Mouse (Mus musculus) layer of hippocampus, adult 8-10 months (tissue): ENCODE measurements around the gene Cmtm7. TPM values are rescaled to one million over a fixed set of nuclear protein-coding genes. Genes with fewer than 3 reads are reported as not detected.

Experiments used
- DNase-seq, 2 experiments: peaks; one replicate each; pipeline ENCODE4 v3.0.0; 2022; ENCODE audit warnings: low spot score in 2 of 2
- total RNA-seq, 4 experiments: library from RNA; stranded (reverse); gene quantifications; 2 replicates each; pipeline ENCODE4 v1.2.4; 2022

The Cmtm7 gene
- total RNA-seq, 4 experiments from 2014 or later = 3.4 to 7.4 (median 5.3) TPM

GRCm38 (mm10) chr9:114767030-114767429 lies 14.6 kb downstream of the Cmtm7 start:
- DNase-seq = peak in 1 of 2 experiments; percentile 49

GRCm38 (mm10) chr9:114763341-114763740 lies 18.3 kb downstream of the Cmtm7 start:
- DNase-seq = no peak

- DNase-seq = no peak
Measured at GRCm38 (mm10) chr9:114761848-114762247, 19.8 kb downstream of the Cmtm7 start.

- no peak for DNase-seq
Measured at GRCm38 (mm10) chr9:114760353-114760752, 21.3 kb downstream of the Cmtm7 start.

GRCm38 (mm10) chr9:114759886-114760285 lies 21.8 kb downstream of the Cmtm7 start:
- no peak for DNase-seq

- no peak for DNase-seq
Measured at GRCm38 (mm10) chr9:114758801-114759200, 22.9 kb downstream of the Cmtm7 start.

GRCm38 (mm10) chr9:114758272-114758671 lies 23.4 kb downstream of the Cmtm7 start:
- DNase-seq = no peak

GRCm38 (mm10) chr9:114752863-114753484 lies 28.7 kb downstream of the Cmtm7 start:
- peak; percentile 79 to 90 for DNase-seq

- DNase-seq = no peak
Measured at GRCm38 (mm10) chr9:114752311-114752710, 29.3 kb downstream of the Cmtm7 start.

- no peak for DNase-seq
Measured at GRCm38 (mm10) chr9:114751582-114751981, 30.1 kb downstream of the Cmtm7 start.

- DNase-seq = no peak
Measured at GRCm38 (mm10) chr9:114747466-114747865, 34.2 kb downstream of the Cmtm7 start.

GRCm38 (mm10) chr9:114747012-114747411 lies 34.6 kb downstream of the Cmtm7 start:
- DNase-seq = no peak

- no peak for DNase-seq
Measured at GRCm38 (mm10) chr9:114745654-114746053, 36.0 kb downstream of the Cmtm7 start.

- DNase-seq = no peak
Measured at GRCm38 (mm10) chr9:114745163-114745562, 36.5 kb downstream of the Cmtm7 start.

- DNase-seq = no peak
Measured at GRCm38 (mm10) chr9:114742731-114743130, 38.9 kb downstream of the Cmtm7 start.

- DNase-seq = no peak
Measured at GRCm38 (mm10) chr9:114740336-114740735, 41.3 kb downstream of the Cmtm7 start.

- DNase-seq = no peak
Measured at GRCm38 (mm10) chr9:114736442-114736841, 45.2 kb downstream of the Cmtm7 start.

- no peak for DNase-seq
Measured at GRCm38 (mm10) chr9:114733238-114733637, 48.4 kb downstream of the Cmtm7 start.

- no peak for DNase-seq
Measured at GRCm38 (mm10) chr9:114731871-114732682, 49.6 kb downstream of the Cmtm7 start.

- peak; percentile 92 to 95 for DNase-seq
Measured at GRCm38 (mm10) chr9:114731011-114731755, 50.5 kb downstream of the Cmtm7 start, which contains the start of gene Cmtm6. TSS of gene Cmtm6 (plus strand) at chr9:114731116.

GRCm38 (mm10) chr9:114729911-114730805 lies 51.5 kb downstream of the Cmtm7 start:
- no peak for DNase-seq
